Mouse (Mus musculus): ENCODE results near the gene Tas2r137. TPM values are rescaled to one million over a fixed set of nuclear protein-coding genes. Genes with fewer than 3 reads are reported as not detected.

Gene Tas2r137
- total RNA-seq (2021), result under 1 TPM; 0.32 to 0.33 TPM
- long read RNA-seq, experiment 1, result 0 reads
- long read RNA-seq, experiment 2, result 0 reads

- no peak within 1 kb of the TSS for H3K27ac ChIP-seq
- DNase-seq (ENCODE audit: extremely low spot score in 1 of 2, low spot score in 2 of 2), result no peak
- no peak within 1 kb of the TSS for H3K4me3 ChIP-seq
- no peak for TF ChIP-seq CTCF (IDR thresholded peaks at IDR 0.05)
- intact Hi-C loops (cut with DNase I), result no loop called here
Observed at GRCm38 (mm10) chr6:40490933-40491332, at the start of gene Tas2r137. Gene Tas2r137 (plus strand): TSS chr6:40491233.

DNA sequence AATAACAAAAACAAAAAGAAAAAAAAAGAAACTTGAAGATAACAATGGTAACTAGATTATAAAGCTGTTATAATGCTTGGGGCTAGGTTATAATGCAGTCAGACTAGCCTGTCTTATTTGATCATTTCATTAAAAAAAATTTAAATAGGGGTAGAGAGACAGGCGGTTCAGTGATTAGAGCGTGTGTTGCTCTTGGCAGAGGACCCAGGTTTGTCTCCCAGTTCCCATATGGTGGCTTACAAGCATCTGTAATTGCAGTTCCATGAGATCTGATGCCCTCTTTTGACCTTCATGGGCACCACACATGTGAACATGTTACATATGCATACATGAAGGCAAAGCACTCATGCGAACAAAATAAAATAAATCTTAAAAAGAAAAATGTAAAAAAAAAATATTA lies 49.8 kb upstream of the Tas2r137 start:
- DNase-seq (ENCODE audit: extremely low spot score in 1 of 2, low spot score in 2 of 2), result no peak
- H3K27ac ChIP-seq, result no peak overlapping the region
- intact Hi-C loops (cut with DNase I), result no loop called here
- TF ChIP-seq CTCF (IDR thresholded peaks at IDR 0.05), result no peak
- H3K4me3 ChIP-seq, result no peak overlapping the region

DNA sequence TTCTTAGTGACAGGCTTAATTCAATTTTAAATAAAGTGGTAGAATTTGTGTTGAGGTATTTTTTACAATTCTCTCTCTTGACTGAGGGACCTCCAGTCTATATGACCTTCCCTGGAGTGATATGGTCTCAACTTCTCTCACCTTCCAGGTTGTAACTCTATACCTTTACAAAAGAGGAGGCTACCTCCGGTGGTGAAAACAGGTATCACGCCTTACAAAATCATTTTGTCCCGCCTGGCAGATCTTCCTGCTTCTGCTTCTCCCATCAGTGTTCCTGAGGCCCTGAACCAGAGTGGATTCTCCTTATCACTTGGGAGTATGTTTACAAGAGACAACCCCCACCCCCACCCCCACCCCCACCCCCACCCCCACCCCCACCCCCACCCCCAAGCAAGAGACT lies 49.3 kb upstream of the Tas2r137 start:
- no peak for DNase-seq (ENCODE audit: extremely low spot score in 1 of 2, low spot score in 2 of 2)
- intact Hi-C loops (cut with DNase I), result no loop called here
- Histone ChIP-seq H3K4me3 (no peak overlapping the region), H3K27ac (no peak overlapping the region)
- TF ChIP-seq CTCF (IDR thresholded peaks at IDR 0.05), result peak; percentile 14

DNA sequence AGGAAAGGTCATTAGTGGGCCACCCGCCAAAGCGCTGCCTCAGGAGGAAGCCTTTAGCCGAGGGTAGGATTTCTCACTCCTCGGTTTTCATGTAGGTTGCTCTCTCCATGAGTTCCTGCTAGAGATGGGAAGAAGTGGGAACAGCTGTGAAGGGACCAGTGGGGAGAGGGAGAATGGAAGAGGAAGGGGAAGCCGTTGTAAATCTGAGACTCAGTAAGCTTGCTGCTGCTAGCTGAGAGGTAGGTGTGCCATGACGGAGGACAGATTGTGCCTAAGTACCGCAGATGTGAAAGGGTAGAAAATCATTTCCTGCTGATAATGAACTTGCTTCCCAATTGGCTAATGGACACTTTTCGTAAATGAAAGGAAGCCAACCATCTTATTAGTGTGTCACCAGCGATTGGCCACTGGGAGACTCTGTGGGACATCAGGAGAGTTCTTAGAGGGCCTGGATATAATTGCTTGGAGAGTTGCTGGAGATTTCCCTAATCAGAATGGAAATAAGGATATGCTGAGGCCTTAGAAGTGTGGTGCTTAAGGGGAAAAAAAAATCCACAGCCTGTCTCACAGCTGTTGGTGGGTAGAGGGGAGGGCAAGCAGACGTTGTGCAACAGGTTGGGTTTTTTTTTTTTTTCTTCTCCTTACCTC lies 47.6 kb upstream of the Tas2r137 start:
- no peak for DNase-seq (ENCODE audit: extremely low spot score in 1 of 2, low spot score in 2 of 2)
- no peak for TF ChIP-seq CTCF (IDR thresholded peaks at IDR 0.05)
- Histone ChIP-seq H3K27ac (no peak overlapping the region), H3K4me3 (no peak overlapping the region)
- intact Hi-C loops (cut with DNase I), result no loop called here

DNA sequence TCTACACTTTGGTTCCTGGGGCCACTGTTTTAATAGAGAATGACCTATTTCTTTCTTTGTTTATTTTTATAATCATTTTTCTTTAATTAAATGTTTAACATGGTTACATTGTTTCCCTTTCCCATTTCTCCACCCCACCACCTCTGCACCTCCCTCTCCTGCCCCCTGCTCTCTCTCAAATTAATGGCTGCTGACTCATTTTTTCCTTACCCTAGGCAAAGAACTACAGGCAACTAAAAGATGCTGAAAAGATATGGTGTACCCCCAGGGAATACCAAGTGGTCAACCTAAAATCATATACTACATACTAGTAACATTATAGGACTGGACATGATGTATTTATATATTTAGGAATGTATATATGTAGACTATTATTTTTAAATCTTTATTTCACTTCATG lies 42.4 kb upstream of the Tas2r137 start:
- no peak overlapping the region for H3K4me3 ChIP-seq
- no peak for DNase-seq (ENCODE audit: extremely low spot score in 1 of 2, low spot score in 2 of 2)
- H3K27ac ChIP-seq, result no peak overlapping the region
- no peak for TF ChIP-seq CTCF (IDR thresholded peaks at IDR 0.05)
- intact Hi-C loops (cut with DNase I), result no loop called here

GRCm38 (mm10) chr6:40454436-40455041 lies 36.5 kb upstream of the Tas2r137 start:
- H3K4me3 ChIP-seq, result no peak overlapping the region
- intact Hi-C loops (cut with DNase I), result no loop called here
- no peak overlapping the region for H3K27ac ChIP-seq
- DNase-seq (ENCODE audit: extremely low spot score in 1 of 2, low spot score in 2 of 2), result no peak
- peak; percentile 68 for TF ChIP-seq CTCF (IDR thresholded peaks at IDR 0.05)

GRCm38 (mm10) chr6:40465710-40466109 lies 25.3 kb upstream of the Tas2r137 start:
- DNase-seq (ENCODE audit: extremely low spot score in 1 of 2, low spot score in 2 of 2), result no peak
- no peak overlapping the region for H3K4me3 ChIP-seq
- H3K27ac ChIP-seq, result no peak overlapping the region
- intact Hi-C loops (cut with DNase I), result no loop called here
- peak; percentile 40 for TF ChIP-seq CTCF (IDR thresholded peaks at IDR 0.05)

GRCm38 (mm10) chr6:40470916-40471719 lies 19.9 kb upstream of the Tas2r137 start, which contains the start of gene Ssbp1:
Gene Ssbp1 (plus strand): TSS chr6:40471352.
- intact Hi-C loops (cut with DNase I), result loop anchor here (2.0 to 5.0 kb wide), 3 partner anchors 32 to 146 kb away; partner anchors contain the start of genes Agk and Wee2

GRCm38 (mm10) chr6:40471720-40472010 lies 19.4 kb upstream of the Tas2r137 start:
- TF ChIP-seq CTCF (IDR thresholded peaks at IDR 0.05), result no peak
- no peak for DNase-seq (ENCODE audit: extremely low spot score in 1 of 2, low spot score in 2 of 2)
- Histone ChIP-seq H3K4me3 (peak overlapping the region; percentile 56), H3K27ac (peak overlapping the region; percentile 95)
- intact Hi-C loops (cut with DNase I), result loop anchor here (2.0 to 5.0 kb wide), 3 partner anchors 33 to 147 kb away; partner anchors contain the start of genes Agk and Wee2

More at GRCm38 (mm10) chr6:40470916-40471719, 19.9 kb upstream of the Tas2r137 start, which contains the start of gene Ssbp1:
- peak; percentile 10 for TF ChIP-seq CTCF (IDR thresholded peaks at IDR 0.05)
- H3K4me3 ChIP-seq, result peak within 1 kb of the TSS; percentile 56
- peak within 1 kb of the TSS; percentile 95 for H3K27ac ChIP-seq
- peak; percentile 89 to 91 for DNase-seq (ENCODE audit: extremely low spot score in 1 of 2, low spot score in 2 of 2)

- TF ChIP-seq CTCF (IDR thresholded peaks at IDR 0.05), result no peak
- intact Hi-C loops (cut with DNase I), result no loop called here
- DNase-seq (ENCODE audit: extremely low spot score in 1 of 2, low spot score in 2 of 2), result no peak
- no peak overlapping the region for H3K4me3 ChIP-seq
- H3K27ac ChIP-seq, result no peak overlapping the region
Observed at GRCm38 (mm10) chr6:40476132-40476531, 14.9 kb upstream of the Tas2r137 start.

DNA sequence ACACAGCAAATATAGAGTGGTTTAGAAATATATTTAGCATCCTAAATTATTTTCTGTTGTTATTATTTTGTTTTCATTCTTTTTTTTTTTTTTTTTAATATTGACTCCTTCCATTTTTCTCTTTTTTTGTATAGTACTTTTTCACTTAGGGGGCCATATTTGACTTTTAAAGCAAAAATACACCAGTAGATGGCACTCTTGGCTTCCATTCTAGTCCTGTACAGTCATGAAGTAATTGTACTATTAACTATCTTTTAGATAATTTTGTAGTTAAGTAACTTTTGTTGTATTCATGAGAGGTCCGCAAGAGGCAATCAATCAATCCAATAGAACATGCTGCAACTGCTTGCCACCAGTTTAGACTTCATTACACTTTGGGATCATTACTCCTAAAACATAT lies 11.3 kb upstream of the Tas2r137 start:
- Histone ChIP-seq H3K27ac (no peak overlapping the region), H3K4me3 (no peak overlapping the region)
- peak; percentile 49 for TF ChIP-seq CTCF (IDR thresholded peaks at IDR 0.05)
- intact Hi-C loops (cut with DNase I), result loop anchor here (1.0 to 5.0 kb wide), 2 partner anchors 133 to 210 kb away; partner anchors contain the start of gene Tas2r138
- no peak for DNase-seq (ENCODE audit: extremely low spot score in 1 of 2, low spot score in 2 of 2)

DNA sequence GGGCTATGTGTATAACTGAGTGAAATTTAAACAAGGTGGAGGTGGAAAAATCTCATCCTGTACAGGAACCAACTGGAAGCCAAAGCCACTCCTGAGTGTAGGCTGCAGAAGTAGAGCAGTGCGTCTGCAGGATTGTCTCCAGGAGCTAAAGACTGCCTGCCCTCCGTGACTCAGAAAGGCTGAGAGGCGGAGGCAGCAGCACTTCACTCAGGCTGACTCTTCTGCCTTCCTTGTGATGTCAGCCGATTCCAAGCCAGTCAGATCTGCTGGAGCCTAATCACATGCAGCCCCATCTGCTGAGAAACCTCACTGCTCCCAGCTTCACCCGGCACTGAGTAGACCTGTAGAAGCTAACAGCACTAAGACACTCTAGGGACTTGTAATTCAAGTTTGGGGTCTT lies 8.7 kb upstream of the Tas2r137 start:
- intact Hi-C loops (cut with DNase I), result loop anchor here (5.0 kb wide), 1 partner anchor 130 kb away; the partner anchor contains the start of gene Tas2r138
- no peak overlapping the region for H3K4me3 ChIP-seq
- no peak overlapping the region for H3K27ac ChIP-seq
- DNase-seq (ENCODE audit: extremely low spot score in 1 of 2, low spot score in 2 of 2), result peak; percentile 10 to 16
- no peak for TF ChIP-seq CTCF (IDR thresholded peaks at IDR 0.05)
